Mouse (Mus musculus): ENCODE data around the gene Kif17. TPM values are rescaled to one million over a fixed set of nuclear protein-coding genes. Genes with fewer than 3 reads are reported as not detected.
A peak's percentile ranks its signal among the peaks of the same experiment; 100 is the strongest.

Gene Kif17
- polyA plus RNA-seq (2017; shearing (Covaris generic)): not detected

- peak; percentile 69 for ATAC-seq
These were observed at the start of gene Kif17, which contains the start of gene Sh2d5 for GRCm38 (mm10) chr4:138250088-138250960. Gene Kif17, plus strand, starts transcription at chr4:138250435. Gene Sh2d5, plus strand, starts transcription at chr4:138250403.

GRCm38 (mm10) chr4:138200769-138201168 is 49.5 kb upstream of the Kif17 start:
- ATAC-seq: no peak

DNA sequence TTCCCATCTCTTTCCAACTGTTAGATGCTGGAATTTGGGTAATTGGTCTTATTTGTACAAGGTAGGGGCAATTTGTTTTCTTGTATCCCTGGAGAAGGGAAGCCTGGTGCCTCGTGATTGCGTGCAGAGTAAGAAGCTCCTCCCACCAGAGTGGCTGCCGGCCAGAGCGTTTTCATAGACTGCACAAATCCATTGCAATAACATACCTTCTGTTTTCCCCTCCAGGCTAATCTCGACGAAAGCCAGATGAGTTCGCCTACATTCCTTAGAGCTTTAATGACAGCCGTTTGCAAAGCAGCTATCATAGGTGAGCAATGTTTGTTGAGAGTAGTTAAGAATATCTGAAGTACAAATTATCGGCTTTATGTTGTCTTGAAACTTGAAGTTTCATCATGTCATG is 48.5 kb upstream of the Kif17 start:
- no peak for ATAC-seq

DNA sequence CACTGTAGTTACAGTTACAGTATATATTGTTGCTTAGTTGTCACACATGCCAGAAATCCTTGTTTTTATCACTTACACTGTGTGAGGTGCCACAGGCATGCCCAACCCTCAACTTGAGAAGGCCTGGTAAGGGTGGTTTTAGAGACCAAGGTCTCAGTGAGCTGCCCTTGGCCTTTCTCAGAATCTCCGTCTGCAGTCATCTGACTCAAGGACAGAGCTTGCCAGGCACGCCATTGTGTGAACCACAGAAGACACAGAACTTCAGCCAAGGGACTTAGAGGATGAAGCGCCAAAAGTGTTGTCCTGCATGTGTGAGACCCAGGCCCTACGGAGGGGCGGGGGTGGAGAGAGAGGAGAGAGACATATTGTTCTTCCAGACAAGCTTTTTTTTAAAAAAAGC is 40.1 kb upstream of the Kif17 start:
- ATAC-seq: no peak

GRCm38 (mm10) chr4:138213861-138214260 is 36.4 kb upstream of the Kif17 start:
- no peak for ATAC-seq

- ATAC-seq: no peak
These were observed 34.5 kb upstream of the Kif17 start for GRCm38 (mm10) chr4:138215671-138216199.

DNA sequence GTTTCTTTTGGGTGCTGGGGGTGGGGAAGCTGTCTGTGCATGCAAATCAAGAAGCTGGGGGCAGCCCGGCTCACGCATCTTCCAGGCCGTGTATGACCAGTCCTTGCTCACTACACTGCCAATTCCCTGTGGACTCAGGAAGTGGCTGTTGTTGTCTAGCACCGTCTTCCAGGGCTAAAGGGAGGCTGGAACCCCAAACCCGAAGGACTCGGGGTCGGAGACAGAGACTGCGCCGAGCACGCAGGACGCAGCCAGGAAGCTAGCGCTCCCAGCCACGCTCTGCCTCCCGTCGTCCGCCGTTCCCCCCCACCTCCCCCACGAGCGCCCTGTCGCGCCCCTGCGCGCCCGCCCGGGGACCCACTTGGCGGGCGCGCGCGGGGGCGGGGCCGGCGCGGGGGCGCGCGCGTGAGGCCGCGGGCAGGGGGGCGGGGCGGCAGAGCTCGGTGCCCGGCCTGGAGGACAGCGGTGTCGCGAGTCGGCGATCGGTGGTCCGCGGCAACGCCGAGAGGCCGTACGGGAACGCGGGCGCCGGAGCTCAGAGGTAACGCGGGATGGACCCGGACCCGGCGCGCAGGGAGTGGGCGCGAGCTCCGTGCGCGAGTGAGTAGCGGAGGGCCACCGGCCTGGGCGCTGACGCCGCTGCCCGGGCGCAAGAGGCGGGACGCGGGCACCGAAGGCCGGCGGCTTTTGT is 33.9 kb upstream of the Kif17 start, which contains the start of gene Hp1bp3:
Gene Hp1bp3 (plus strand): TSS at position 97 of the 691 bp plus-strand sequence.
- ATAC-seq: peak; percentile 47

- peak; percentile 86 for ATAC-seq
These were observed 33.3 kb upstream of the Kif17 start for GRCm38 (mm10) chr4:138216891-138217392.

DNA sequence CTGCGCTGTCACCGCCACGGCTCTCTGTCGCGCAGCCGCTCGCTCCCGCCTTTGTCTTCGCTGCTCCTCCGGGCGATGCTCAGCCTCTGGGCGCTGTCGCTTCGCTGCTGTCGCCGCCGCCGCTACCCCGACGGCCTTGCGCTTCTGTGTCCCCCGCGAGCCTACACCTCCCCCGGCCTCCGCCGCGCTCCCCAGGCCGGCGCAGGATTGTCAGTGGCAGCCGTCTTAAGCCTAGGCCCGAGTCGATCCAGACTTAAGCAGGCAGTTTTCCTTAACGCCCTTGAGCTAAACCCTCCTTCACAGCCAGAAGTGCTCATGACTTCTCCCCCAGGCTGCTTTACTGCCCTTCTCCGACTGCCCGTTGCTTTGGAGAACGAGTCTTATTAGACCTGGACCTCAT is 32.8 kb upstream of the Kif17 start:
- peak; percentile 2 for ATAC-seq

GRCm38 (mm10) chr4:138217951-138218685 is 32.1 kb upstream of the Kif17 start:
- ATAC-seq: no peak

DNA sequence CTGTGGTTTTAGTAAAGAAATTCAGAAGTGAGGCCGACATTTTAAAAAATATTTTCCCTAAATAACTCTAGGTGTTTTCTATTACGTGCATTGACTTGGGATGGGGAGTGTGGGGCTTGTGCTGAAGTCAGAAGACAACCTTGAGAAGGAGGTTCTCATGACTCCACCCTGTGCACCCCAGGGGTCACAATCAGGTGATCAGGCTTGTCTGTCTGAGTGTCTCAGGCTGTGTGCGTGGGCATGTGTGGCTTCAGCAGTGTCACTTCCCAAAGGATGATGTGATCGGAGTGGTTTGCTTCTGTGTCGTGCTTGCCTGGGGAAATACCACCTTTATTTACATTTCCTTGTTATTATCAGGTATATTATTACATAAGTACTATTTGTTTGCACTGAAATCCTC is 30.9 kb upstream of the Kif17 start:
- no peak for ATAC-seq

DNA sequence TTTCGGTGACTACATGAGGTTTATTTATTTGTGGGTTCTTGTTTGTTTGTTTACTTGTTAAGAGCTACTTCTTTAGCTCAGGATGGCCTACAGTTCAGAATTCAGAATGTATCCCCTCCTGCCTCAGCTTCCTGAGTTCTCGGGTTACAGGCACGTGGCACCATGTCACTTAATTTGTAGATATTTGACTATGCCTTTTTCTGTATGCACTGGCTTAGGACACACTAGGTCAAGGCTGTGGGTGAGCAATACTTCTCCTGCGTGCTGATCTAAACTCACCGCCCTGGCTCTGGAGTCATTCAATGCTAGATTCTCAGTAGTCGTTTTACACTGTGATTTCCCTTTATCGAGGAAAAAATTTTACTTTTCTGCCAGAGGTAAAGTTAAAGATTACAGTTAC is 29.5 kb upstream of the Kif17 start:
- ATAC-seq: no peak

DNA sequence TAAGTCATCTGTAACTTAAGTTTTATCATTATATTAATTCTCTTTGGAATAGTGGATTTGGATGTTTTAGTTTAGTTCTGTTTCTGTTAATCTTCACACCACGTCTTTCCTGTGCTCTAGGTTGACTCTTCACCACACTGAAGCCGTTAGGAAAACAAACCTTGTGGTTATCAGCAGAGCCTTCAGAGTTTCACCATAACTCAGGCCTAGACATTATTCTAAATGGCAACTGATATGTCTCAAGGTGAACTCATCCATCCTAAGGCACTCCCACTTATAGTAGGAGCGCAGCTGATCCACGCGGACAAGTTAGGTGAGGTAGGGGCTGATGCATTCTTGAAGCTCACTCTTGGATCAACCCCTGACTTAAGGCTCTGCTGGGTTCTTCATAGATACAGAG is 28.8 kb upstream of the Kif17 start:
- no peak for ATAC-seq

DNA sequence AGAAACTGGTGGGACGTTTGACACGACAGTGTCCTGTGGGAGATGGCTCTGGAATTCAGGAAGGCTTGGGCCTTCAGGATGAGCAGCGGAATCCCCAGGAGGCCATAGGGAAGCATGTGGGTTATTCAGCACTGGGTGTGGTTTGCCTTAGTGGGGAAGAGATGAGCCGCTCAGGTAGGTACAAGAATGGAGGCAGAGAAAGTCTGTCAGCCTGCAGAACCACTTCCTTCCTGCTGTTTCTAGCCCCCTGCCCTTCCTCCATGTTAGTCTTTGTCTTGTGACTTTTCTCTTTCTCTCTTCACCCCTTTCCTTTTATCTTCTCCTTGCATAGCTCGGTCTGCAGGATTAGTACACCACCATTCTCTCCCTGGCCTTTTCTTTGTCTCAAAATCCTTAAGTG is 27.8 kb upstream of the Kif17 start:
- ATAC-seq: peak; percentile 55

- ATAC-seq: peak; percentile 25
These were observed 26.6 kb upstream of the Kif17 start for GRCm38 (mm10) chr4:138223623-138224022.

- ATAC-seq: no peak
These were observed 3.2 kb upstream of the Kif17 start for GRCm38 (mm10) chr4:138246756-138247665.

DNA sequence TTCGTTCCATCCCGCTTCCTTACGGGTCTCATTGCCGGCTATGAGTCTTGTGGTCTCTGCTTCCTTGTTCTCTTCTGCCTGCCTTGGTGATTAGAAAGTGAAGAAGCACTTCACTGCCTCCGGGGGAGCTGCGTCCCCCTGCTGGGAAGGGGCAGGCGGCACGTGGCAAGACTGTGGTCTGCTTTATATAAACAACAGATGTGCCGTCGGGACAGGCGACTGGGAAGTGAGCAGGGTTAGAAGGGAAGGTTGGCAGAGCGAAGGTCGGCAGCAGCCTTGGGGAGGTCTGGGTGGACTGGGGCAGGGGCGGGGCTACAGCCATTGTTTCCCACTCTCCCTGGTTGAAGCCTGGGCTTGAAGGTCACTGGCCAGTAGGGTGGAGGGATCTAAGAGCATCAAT is 1.6 kb downstream of the Kif17 start:
- no peak for ATAC-seq

- ATAC-seq: no peak
These were observed 2.0 kb downstream of the Kif17 start for GRCm38 (mm10) chr4:138252231-138252630.

DNA sequence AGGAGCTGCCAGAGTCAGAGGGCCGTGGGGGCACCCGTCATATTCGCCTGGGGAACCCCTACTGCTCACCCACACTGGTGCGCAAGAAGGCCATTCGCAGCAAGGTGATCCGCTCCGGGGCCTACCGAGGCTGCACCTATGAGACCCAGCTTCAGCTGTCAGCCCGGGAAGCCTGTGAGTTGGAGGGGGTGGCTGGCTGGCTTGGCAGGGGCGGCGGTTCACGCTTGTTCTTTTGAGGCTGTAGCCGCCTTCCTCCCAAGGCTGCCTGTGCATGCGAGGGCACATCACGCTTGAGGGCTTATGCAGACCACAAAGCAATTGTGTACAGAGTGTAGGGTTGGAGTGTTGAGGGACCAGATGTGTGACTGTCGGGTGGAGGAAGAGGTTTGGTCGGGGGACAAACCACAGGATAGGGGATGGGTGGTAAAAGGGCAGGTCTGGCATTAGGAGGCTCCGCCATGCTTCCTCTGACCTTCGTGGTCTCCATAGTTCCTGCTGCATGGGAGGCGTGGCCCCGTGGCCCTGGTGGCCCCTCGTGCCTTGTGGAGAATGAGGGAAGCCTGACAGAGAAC is 7.0 kb downstream of the Kif17 start:
- no peak for ATAC-seq

GRCm38 (mm10) chr4:138258663-138259062 is 8.4 kb downstream of the Kif17 start:
- no peak for ATAC-seq

- ATAC-seq: no peak
These were observed 9.2 kb downstream of the Kif17 start for GRCm38 (mm10) chr4:138259482-138259881.

All from activated CD4-positive, CD25-positive, alpha-beta regulatory T cell, adult 4 months (primary cell).